Comparison of ENCODE assay signal across 8 mouse cellular contexts in genomic region chr6:4003890-4004306, GRCm38 (mm10). TPM values are rescaled to one million over a fixed set of nuclear protein-coding genes. Genes with fewer than 3 reads are reported as not detected.
DNase-seq lines count a peak whose midpoint lies in the region; ATAC-seq and TF ChIP-seq lines count a peak whose summit lies in the region.

Gene Gng11, plus strand, starts transcription at chr6:4003904.

- intact Hi-C loops in gastrocnemius, adult 2 months (cut with DNase I): loop anchor here (5.0 kb wide), 1 partner anchor 83 kb away; the partner anchor contains the start of gene Bet1

- H3K27ac ChIP-seq in gastrocnemius, adult 2 months: peak within 1 kb of the TSS; percentile 92
- H3K27ac ChIP-seq in hindbrain, embryonic 14.5 days: peak within 1 kb of the TSS; percentile 6; the same call in 1 of the 2 replicates

- no peaks in the 10 kb centered on the region for H3K27me3 ChIP-seq in hindbrain, embryonic 14.5 days (ENCODE audit: control insufficient read depth, insufficient read depth, low read length)

- H3K36me3 ChIP-seq in hindbrain, embryonic 14.5 days (replicated peaks; ENCODE audit: control insufficient read depth, insufficient read depth): no peaks in the 10 kb centered on the region

- no peaks in the 10 kb centered on the region for H3K9me3 ChIP-seq in hindbrain, embryonic 14.5 days (ENCODE audit: control insufficient read depth, low read length)

- peak; percentile 81 for ATAC-seq in hindbrain, embryonic 14.5 days (ENCODE audit: low FRiP score)

- no peaks in the 10 kb centered on the region for H3K4me1 ChIP-seq in hindbrain, embryonic 14.5 days (replicated peaks; ENCODE audit: control insufficient read depth, insufficient read depth, low read length)

- H3K4me3 ChIP-seq in gastrocnemius, adult 2 months: peak within 1 kb of the TSS; percentile 81
- H3K4me3 ChIP-seq in hindbrain, embryonic 14.5 days (replicated peaks; ENCODE audit: low read length): peak within 1 kb of the TSS; percentile 28

- WGBS in hindbrain, embryonic 14.5 days: 3% methylated on average over 19 of the region's 19 CpGs

- DNase-seq in adipocyte (ENCODE audit: low spot score) (peak; percentile 83), MN1 (ENCODE audit: low spot score) (no peak)
- DNase-seq in cerebellum, postnatal 25 days: peak; percentile 35 to 58
- DNase-seq in gastrocnemius, adult 2 months: peak; percentile 90
- DNase-seq in hindbrain, embryonic 14.5 days (ENCODE audit: low spot score): no peak
- peak; percentile 6 for DNase-seq in left cerebral cortex, adult 11 months (ENCODE audit: low spot score)
- DNase-seq in lung, postnatal 14 days: peak; percentile 75
- peak; percentile 55 for DNase-seq in retina, embryonic 14.5 days (ENCODE audit: low spot score)

- H3K4me2 ChIP-seq in hindbrain, embryonic 14.5 days (replicated peaks): peak within 1 kb of the TSS; percentile 41

- no peak for TF ChIP-seq CTCF in gastrocnemius, adult 2 months (IDR thresholded peaks at IDR 0.05)

- peak within 1 kb of the TSS; percentile 49 for H3K9ac ChIP-seq in hindbrain, embryonic 14.5 days

RNA-seq across cellular contexts. Expression of gene Gng11, which starts in this region (rescaled TPM):
- total RNA-seq in gastrocnemius, adult 2 months (2021): 10 to 100 TPM; 13.6 to 25.7 TPM
- 25.9 and 34.0 TPM in 2 replicates for polyA plus RNA-seq in hindbrain, embryonic 14.5 days (2014; fragmentation: Nextera tagmentation; extraction: Ambion mirVana)

Comparison
In these comparisons a context has a peak if more than half of its experiments do, and no peak if none do; other contexts are left out.
1. DNase-seq: peak in adipocyte (single experiment), cerebellum, postnatal 25 days (2 of 2), gastrocnemius, adult 2 months (single experiment), left cerebral cortex, adult 11 months (single experiment), lung, postnatal 14 days (single experiment) and retina, embryonic 14.5 days (single experiment); none in hindbrain, embryonic 14.5 days (single experiment) and MN1 (single experiment).